Mouse (Mus musculus): Measurements from ENCODE around the gene Lamc1. TPM values are rescaled to one million over a fixed set of nuclear protein-coding genes. Genes with fewer than 3 reads are reported as not detected.

The Lamc1 gene
- polyA plus RNA-seq (2012; rRNA removed; ENCODE audit: low replicate concordance) = 15.1 and 27.2 TPM in 2 replicates

DNA sequence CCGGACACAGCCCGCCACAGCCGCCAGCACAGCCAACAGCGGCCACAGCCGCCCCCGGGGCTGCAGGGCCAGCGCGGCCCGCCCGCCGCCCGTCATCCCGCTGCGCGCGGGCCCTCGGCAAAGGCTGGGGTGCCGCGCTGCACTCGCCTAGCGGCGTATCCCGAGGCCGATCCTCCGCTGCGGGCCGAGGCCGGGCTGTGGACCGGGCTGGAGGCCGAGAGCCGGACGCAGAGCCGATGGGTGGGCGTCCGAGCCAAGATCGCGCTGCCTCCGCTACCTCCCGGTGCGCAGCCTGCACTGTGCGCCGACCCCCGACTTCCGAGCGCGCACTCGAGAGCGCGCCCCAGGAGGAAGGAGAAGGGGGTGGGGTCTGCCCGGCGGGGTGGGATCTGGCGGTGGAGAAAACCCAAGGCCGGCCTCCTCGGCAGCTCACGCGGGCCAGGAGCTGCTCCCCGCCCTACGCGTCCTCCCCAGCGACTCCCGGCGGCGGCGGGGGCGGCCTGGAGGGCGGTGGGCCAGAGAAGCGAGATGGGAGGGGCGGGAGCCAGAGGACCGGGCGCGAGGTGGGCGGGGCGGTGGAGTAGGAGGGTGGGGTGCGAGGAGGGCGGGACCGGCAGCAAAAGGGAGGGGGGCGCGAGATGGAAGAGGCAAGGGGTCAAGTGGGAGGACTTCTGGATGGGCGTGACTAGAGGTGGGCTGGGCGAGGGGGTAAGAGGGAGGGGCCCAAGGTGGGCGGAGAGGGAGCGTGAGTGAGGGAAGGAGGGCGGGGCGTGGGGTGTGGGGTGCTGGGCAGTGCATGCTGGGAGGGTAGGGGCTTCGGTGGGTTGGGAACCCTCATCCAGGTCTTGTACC is at the start of gene Lamc1:
Lamc1 (minus strand) TSS at position 343 of the 852 bp plus-strand sequence.

DNA sequence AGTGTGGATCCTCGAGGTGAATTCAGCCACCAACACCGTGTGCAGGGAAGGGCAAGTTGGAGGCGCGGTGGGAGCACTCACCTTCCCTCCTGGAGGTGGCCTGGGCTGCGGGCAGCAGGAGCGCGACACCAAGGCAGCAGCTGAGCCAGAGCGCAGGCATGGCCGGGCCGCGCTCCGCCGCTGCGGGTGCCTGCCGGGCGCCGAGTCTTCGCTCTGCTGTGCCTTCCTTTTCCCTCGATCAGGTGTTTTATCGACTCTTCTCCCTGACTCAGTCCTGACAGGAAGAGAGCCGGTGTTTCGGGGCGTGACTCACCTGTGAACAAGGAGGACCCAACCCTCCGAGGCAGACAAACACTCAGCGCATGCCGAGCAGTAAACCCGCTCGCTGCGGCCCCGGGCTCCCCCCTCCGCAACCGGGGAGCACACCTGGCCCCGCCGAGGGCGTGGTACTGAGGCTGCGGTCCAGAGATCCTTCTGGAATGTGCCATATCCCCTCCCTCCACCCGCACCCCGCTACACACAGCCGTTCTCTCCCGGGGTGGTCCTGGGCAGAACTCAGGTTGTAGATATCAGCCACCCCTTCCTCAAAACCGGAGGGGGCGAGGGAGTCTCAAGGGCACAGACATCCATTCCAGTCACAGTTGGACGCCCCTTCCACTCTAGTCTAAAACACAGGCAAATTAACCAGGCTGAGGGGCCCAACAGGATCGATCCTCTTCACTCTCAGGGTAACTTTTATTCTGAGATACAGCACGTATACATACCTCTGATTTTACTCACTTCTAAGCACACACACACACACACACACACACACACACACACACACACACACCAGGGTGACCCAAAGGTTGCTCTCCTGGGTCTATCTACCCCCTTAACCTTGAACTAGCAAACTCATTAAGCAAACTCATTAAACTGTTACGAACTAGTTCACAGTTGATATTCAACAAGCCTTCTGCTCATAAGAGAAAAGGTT is 146.5 kb downstream of the Lamc1 start, which contains the start of gene Lamc2:
Lamc2 (minus strand) TSS at position 620 of the 976 bp plus-strand sequence.

Other genes with a start within 250 kb of the Lamc1 start
- 2.2 and 3.1 TPM in 2 replicates for gene Lamc2, start 146.3 kb downstream of the Lamc1 start, polyA plus RNA-seq (2012; rRNA removed; ENCODE audit: low replicate concordance)
- gene Shcbp1l, start 92.4 kb upstream of the Lamc1 start, polyA plus RNA-seq (2012; rRNA removed; ENCODE audit: low replicate concordance) = 0.04 and 0.17 TPM in 2 replicates
- gene Dhx9, start 154.9 kb upstream of the Lamc1 start, polyA plus RNA-seq (2012; rRNA removed; ENCODE audit: low replicate concordance) = 0.98 and 1.6 TPM in 2 replicates
- 0.36 and 5.4 TPM in 2 replicates for gene Npl, start 217.3 kb upstream of the Lamc1 start, polyA plus RNA-seq (2012; rRNA removed; ENCODE audit: low replicate concordance)

Data from duodenum, adult 2 months (tissue).